Mouse (Mus musculus): ENCODE measurements at regions not wholly inside any gene's neighbourhood (a gene's known extent, or its start where the extent isn't known, plus 50 kb on each side); places are given as distances from the start of the nearest gene placed in this dataset.

DNA sequence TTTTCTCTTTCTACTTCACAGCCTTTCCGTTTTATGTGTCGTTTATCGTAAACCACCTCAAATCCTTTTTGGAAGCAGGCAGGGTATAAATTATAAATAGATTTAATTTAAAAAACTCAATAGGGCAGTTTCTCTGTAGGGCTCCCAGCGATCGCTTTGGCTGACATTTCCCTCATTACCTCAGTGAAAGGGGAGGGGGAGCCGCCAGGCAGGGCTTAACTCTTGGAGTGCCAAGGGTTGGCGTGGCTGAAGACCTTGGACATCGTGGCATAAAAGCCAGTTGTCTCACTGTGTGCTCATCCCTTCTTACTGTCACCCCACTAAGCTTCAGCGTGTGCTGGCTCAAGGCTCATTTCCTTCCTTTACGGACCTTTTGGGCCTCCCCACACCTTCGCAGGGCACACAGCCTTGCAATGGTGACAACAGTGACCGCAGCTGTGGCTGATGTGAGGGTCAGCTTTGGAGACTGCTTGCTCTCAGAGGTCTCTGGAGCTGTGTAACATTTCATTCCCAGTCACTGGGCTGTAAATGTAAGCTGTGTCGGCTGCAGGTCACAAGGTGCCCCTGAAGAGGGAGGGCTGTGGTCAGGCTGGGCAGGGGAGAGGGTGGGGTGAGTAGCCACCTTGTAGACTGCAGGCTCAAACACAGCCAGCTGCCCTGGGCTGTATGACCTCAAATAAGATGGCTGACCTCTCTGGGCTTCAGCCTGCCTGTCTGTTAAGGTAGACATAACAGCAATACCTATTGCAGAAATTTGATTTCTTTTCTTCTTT lies 81.6 kb upstream of the Stx16 start:
- no peak for DNase-seq (ENCODE audit: low spot score in 2 of 2)

- DNase-seq (ENCODE audit: low spot score in 2 of 2), result no peak
Observed at GRCm38 (mm10) chr2:174004666-174005065, 71.4 kb upstream of the Stx16 start.

DNA sequence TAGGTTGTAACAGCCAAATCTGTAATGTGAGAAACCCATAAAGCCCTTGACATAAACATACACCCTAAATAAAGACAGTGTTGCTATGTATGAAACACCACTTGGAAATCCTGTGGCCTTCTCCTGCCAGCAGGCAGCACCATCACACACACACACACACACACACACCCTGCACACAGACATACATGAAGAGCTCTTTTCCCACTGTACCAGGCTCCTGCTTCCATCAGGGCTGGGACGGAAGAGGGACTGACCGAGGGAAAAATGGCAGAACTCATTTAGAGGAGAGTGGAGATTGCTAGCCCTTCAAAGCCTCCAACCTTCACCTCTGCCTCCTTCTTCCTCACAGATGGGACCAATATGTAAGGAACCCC lies 68.1 kb upstream of the Stx16 start:
- DNase-seq (ENCODE audit: low spot score in 2 of 2), result no peak

GRCm38 (mm10) chr2:174008350-174009218 lies 67.5 kb upstream of the Stx16 start:
- DNase-seq (ENCODE audit: low spot score in 2 of 2), result peak in 1 of 2 experiments; percentile 8

DNA sequence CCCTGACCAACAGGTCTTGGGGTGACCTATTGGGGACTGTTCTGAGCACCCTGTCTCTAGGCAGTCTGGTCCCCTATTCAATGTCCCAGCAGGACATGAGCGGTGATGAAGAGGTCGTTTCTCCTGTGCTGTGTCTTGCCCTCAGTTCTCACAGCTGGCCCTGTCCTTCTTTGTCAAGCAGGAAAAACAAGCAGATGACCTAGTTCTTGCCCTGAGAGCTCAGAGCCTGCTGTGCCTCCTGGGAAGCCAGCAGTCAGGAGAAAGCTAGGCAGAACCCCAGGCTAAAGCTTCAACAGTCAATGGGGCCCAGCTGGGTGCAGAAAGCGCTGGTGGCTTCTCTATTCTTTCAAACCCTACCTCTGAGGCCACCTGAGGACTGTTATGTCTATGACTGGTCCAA lies 66.1 kb upstream of the Stx16 start:
- DNase-seq (ENCODE audit: low spot score in 2 of 2), result no peak

DNA sequence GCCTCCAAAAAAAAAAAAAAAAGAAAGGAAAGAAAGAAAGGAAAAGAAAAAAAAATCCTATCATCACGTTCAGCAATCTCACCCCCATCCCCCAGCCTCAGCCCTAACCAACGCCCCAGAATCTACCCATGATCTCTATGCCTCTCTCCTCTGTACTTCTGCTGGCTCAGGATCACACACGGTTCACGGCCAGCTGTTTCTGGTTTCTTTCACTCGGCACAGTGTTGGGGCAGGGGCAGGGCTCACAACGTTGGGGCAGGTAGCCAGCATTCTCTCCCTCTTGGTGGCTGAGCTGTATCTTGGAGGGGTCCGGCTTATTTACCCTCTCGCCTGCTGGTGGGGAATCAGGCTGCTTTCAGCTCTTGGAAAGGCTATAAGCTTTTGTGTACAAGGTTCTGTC lies 64.7 kb upstream of the Stx16 start:
- DNase-seq (ENCODE audit: low spot score in 2 of 2), result no peak

GRCm38 (mm10) chr2:174014361-174014760 lies 61.7 kb upstream of the Stx16 start:
- no peak for DNase-seq (ENCODE audit: low spot score in 2 of 2)

DNA sequence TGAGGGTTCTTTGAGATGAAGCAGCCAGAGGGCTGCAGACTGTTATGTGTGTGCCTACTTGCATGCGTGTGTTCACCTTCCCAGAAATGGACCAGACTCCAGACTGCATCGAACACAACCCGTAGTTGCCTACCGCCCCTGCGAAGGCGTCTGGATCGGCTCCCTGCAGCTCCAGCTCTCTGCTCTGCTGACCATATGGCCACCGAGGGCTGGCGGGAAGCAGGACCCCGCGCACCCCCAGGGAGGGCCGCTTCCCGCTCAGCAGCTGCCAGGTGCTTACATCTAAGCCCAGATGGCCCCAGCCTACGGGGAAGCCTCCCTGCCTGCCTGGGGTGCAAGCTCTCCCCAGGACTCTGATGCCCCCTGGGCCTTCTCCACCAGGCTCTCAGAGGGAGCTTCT lies 60.8 kb upstream of the Stx16 start:
- DNase-seq (ENCODE audit: low spot score in 2 of 2), result no peak

DNA sequence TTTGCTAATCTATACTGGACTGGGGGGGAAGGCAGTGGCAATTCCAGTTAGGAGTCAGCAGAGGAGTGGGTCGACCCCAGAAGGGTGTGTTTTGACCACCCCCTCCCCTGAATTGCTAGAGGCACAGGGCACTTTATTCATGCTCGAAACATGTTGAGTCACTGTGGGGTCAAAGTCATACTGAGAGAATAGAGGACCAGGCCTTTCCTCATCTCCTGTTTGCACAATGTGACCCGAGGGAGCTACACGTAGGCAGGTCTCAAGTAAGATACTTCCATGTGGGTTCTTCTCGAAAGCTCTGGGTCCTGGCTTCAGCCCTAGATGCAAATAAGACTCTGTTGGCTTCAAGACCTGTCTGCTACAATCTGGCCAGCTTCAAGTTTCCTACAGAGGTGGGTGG lies 60.0 kb upstream of the Stx16 start:
- no peak for DNase-seq (ENCODE audit: low spot score in 2 of 2)

DNA sequence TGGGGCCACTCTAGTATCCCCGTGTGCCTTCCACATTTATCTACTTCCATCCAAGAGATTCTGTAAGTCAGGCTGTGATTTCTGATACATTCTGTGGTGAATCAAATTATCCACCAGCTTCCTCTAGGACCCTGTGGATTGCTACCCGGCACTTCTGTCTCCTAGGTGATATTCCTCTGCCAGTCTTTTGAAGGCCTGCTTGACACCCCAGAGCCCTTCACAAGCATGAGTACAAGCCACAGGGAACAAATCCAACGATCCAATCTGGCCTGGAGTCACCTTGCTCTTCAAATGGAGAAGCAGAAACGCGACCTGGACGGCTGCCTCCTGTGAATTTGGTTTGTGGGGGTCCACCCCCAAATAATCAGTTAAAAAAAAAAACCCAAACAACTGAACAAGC lies 59.1 kb upstream of the Stx16 start:
- DNase-seq (ENCODE audit: low spot score in 2 of 2), result peak in 1 of 2 experiments; percentile 4

DNA sequence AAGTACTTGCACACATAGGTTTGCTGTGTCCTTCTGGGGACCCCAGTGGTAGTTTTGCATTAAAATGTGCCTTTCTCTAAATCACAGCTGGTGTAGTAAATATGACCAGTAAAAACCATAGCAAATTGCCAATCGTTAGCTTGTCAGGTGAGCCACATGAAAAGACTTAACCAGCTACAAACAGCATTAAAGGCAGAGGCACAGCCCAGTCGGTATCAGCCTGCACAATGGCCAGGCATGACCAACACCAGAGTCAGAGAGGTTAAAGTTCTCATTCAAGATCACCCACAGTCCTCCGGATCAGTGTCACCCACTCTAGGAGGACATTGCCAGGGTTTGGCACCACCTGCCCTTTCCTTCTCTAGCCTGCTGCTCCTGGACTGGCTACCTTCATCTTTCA lies 58.5 kb upstream of the Stx16 start:
- no peak for DNase-seq (ENCODE audit: low spot score in 2 of 2)

DNA sequence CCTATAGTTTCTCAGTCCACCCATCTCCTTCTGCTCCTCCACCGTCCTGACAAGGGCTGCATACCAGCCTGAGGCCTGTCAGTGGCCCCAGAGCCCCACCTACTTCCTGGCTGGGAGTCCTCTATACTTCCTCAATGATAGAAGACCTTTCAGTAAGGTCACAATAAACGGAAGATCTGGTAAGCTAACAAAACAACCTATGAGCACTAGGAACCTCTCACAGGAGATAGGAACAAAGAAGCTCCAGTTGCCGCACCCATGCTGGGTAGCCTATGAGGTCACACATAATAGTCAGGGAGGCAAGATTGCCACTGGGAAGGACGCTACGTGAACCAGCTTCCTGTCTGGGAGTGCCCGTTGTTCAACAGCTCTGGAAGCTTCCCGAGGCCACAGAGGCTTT lies 58.1 kb upstream of the Stx16 start:
- peak; percentile 12 to 40 for DNase-seq (ENCODE audit: low spot score in 2 of 2)

DNA sequence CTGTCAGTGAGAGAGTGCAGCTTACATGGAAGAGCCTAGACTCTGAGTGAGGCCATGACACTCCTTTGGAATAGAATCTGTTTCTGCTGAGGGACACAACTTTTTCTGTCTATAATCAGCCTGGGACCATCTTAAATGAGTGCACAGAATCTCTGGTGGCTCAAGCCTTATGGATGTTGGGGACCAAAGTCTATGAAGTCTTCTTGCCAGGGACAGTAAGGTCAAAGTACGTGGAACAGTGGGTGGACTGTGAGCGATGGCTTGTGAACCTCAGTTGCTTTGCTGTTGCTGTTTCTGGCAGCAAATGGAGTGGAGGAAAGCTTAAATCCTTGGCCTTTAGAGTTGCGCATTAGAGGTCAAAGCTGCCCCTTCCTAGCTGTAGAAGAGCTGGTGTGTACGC lies 57.1 kb upstream of the Stx16 start:
- no peak for DNase-seq (ENCODE audit: low spot score in 2 of 2)

DNA sequence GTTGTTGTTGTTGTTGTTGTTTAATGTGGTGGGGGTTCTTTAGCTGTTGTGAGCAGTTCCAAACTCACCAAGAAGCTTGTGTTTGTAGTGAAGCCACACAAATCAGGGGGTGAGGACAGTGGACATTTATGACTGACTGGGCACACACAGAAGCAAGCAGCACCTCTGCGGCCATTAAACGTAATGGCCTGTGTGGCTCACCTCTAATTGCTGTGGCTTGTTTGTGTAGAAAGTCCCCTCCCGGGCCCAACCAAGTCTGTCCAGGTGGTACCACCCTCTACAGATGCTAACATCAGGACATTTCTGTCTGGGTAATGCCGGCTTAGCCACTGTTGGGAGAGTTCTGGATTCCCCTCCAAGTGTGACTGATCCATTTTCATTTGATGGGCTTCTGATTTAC lies 56.1 kb upstream of the Stx16 start:
- DNase-seq (ENCODE audit: low spot score in 2 of 2), result no peak

- DNase-seq (ENCODE audit: low spot score in 2 of 2), result no peak
Observed at GRCm38 (mm10) chr2:174020447-174020846, 55.7 kb upstream of the Stx16 start.

DNA sequence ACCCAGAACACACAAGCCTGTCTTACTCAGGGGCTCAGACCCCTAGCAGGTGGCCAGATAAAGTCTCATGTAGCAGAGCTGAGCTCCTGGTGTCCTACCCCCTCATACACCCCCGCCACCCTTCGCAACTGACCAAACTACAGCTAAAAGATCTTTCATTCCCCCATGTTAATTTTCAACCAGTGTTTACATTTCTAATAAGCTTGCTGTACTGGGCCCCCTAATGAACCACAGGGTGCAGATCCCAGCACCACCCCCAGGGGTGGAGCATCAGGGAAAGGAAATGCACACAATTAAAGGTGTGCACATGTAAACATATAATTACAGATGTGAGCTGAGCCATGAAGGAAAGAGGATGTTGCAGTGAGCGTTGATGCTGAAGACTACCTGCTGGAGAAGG lies 54.6 kb upstream of the Stx16 start:
- no peak for DNase-seq (ENCODE audit: low spot score in 2 of 2)

GRCm38 (mm10) chr2:174022292-174022691 lies 53.8 kb upstream of the Stx16 start:
- DNase-seq (ENCODE audit: low spot score in 2 of 2), result peak; percentile 8 to 10

DNA sequence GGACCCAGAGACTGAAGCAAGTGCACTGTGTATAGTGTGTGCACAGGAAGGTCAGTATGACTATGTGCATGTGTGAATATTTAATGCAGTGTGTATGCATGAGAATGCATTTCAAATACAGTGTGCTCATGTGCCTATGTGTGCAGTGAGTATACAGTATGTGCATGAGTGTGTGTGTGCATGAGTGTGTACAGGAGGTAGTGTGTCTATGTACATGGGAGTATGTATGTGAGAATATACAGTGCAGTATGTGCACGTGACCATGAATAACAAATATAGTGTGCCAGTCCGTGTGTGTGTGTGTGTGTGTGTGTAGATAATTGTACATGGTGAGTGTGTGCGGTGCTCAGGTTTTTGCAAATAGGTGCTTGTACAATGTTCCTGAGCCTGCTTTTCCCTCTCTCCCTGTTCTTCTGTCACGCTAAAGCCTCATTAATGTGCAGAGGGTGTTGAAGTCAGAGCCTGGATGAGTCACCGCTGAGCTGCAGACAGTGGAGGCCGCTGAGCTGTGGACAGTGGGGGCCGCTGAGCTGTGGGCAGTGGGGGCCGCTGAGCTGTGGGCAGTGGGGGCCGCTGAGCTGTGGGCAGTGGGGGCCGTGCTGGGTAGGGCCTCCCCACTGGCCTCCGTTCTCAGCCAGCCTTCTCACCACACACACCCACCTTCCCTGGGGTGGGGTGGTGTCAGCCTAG lies 50.8 kb upstream of the Stx16 start:
- no peak for DNase-seq (ENCODE audit: low spot score in 2 of 2)

Data from heart, adult 9 months (tissue).